Mouse (Mus musculus): ENCODE measurements around the gene Atxn2.
"Not testable (repeated sequence)": the region's sequence is repeated elsewhere in the genome, so short reads cannot be mapped to it uniquely, and the experiment has no call there.

The Atxn2 gene

DNA sequence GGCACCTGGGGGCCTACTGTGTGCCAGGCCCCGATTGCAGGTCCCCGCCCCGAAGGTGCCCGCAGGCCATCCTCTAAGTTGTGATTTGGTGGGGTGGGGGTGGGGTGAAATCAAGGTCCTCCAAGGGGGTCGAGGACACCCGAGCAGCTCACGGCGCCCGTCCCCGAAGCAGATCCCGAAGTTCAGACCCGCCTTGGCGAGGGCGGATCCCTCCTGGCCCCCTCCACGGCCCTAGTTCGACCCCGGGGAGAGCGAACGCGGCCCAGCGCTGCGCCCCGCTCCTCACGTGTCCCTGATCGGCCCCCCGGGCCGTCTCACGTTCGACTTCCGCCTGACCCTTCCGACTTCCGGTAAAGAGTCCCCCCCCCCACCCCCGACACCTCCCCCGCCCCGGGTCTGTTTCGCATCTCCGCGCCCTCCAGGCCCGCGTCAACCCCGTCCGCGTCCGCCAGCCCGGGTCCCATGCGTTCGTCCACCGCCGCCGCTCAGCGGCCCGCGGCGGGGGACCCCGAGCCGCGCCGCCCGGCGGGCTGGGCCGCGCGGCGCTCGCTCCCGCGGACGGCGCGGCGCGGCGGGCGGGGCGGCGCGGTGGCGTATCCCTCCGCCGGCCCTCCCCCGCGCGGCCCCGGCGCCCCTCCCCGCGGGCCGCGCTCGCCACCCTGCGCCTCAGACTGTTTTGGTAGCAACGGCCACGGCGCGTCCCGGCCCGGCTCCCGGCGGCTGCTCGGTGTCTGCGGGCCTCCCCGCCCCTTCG is at the start of gene Atxn2:
Gene Atxn2, plus strand, starts transcription at position 164 of the 754 bp plus-strand sequence.
- peak; percentile 90 for DNase-seq (ENCODE audit: extremely low spot score)

DNA sequence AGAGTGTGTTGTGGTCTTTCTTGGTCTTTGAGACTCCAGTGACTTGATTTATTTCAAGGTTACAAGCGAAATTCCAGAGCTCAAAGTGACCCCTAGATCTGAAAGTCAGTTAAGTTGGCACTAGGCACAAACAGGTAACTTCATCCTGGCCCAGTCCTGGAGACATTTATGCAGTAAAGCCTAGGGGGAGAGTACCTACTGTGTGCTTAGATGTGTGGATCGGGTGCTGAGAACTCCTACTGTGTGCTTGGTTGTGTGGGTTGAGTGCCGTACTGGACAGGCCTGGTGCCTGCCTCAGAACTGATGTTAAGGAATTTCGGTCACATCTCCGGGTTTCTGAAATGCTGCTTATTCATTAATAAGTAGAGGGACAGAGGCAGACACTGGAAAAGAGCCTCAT is 49.6 kb upstream of the Atxn2 start:
- no peak for DNase-seq (ENCODE audit: extremely low spot score)

DNA sequence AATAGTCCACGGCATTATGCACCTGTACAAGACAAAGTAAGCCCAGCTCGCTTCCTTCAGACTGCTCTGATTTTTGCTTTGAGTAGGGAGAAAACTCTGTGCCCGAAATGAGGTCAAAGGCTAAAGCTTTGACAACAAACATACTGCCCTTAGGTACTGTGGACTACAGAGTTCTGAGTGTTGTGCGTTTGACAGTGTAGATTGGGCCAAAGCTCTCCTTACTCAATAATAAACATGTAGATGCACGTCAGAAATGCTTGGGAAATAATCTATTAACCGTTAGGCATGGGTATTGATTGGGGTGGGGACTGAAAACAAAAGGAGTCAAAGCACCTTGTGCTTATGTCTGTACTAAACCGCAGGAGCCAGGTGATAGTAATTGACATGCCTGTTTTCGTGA is 47.7 kb upstream of the Atxn2 start:
- no peak for DNase-seq (ENCODE audit: extremely low spot score)

DNA sequence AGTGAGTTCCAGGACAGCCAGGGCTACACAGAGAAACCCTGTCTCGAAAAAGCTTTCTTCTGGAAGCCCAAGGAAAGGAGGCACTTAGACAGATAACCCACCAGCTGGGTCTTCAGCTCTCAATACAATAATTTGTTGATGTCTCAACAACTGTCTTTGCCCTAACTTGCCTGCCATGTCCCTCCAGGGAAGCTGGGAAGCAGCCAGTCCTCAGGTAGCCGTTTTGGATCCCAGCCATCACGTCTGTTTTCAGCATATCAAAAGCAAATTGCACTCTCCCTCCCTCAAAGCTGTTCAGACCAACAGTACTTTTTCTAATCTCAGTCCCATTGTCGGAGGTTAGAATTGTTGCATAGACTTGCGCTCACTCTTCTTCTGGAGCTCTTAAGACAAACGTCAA is 47.1 kb upstream of the Atxn2 start:
- DNase-seq (ENCODE audit: extremely low spot score): no peak

DNA sequence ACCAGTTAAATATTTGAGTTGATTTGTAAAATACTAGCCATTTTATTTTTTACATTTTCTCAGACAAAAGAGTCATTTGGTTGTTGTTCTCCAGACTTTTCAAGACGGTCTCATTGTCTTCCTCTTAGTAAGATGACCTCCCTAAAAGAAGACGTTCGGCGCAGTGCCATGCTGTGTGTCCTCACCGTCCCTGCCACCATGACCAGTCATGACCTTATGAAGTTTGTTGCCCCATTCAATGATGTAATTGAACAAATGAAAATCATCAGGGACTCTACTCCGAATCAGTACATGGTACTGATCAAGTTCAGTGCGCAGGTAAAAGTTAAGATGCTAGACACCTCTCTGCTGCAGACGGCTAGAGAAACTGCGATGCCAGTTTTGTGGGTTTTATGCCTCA is 46.2 kb upstream of the Atxn2 start:
- DNase-seq (ENCODE audit: extremely low spot score): no peak

DNA sequence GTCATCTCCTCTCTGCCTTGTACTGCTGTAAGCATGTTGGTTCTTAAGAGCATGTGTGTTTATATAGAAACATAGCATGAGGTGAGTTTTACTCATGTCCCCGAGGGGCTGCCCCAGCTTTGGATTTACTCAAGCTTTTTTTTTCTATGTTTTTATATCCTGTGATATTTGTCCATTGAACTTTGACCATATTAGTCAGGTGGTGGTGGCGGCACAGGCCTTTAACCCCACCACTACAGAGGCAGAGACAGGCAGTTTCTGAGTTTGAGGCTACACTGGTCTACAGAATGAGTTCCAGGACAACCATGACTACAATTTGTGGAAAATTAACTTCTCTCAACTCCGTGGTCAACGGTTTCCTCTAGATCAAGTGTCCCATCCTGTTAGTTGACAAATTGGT is 44.1 kb upstream of the Atxn2 start:
- no peak for DNase-seq (ENCODE audit: extremely low spot score)

DNA sequence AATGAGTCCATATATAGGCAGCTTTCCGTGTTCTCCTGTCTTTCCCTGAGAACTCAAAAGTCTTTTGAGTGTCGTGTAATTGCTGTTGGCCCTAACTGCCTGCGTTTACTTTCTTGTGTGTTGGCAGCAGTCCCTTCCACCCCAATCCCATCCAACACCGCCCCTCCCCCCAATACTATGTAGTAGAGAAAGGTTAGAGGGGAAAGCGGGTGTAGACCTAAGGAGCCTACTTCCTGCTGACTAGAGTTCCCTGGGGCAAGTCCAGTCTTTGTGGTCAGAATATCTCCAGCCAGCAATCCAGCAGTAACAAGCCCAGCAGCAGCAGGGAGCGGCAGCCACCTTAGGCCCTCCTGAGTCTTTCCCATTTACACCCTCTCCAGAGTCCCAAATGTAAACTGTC is 42.7 kb upstream of the Atxn2 start:
- DNase-seq (ENCODE audit: extremely low spot score): no peak

DNA sequence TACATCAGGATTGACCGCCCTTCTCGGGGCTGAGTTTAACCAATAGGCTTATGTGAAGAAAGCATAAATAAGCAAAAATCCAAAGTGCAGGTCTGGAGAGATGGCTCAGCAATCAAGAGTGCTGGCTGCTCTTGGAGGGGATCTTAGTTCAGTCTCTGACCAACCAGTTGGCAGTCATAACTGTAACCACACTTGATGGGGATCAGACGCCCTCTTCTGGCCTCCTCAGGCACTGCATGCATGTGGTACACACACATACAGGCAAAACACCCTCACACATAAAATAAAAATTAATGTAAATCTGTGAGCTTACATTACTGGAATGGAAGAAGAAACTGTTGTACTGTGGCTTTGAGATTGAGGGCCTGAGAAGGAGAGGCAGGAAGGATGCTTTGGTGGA is 40.7 kb upstream of the Atxn2 start:
- peak; percentile 8 for DNase-seq (ENCODE audit: extremely low spot score)

DNA sequence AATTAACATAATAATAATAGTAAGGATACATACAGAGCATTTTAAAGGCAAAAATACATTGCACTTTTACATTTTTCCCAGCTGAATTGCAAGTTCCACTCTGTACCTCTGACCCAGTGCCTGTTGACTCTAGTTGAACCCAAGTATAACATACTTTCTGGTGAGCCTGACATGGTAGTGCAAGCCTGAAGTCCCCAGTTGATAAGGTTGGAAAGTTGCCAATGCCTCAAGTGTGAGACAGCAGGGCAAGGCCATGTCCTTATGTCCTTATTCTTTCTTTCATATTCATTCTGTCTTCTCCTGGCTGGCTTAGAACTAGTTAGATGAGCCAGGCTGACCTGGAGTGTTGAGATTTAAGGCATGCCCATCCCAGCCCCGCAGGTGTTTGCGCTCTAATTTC is 28.9 kb upstream of the Atxn2 start:
- DNase-seq (ENCODE audit: extremely low spot score): no peak

DNA sequence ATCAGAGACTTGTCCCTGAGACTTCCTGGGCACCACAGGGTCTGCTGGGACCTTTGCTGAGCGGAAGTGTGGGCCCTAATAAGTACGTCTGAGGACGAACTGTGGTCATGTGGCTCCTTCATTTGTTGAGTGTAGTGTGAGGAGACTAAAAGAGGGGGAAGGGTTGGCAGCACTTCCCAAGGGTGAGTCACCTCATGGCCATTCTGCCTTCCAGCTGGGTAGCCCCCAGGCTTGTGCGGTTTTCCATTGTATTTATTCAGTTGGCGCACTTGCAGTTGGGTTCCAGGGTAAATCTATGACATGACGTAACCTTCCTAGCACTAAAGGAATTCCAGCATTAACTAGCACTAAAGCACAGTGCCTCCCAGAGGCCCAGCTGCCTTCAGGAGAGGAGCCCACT is 25.6 kb upstream of the Atxn2 start:
- DNase-seq (ENCODE audit: extremely low spot score): no peak

DNA sequence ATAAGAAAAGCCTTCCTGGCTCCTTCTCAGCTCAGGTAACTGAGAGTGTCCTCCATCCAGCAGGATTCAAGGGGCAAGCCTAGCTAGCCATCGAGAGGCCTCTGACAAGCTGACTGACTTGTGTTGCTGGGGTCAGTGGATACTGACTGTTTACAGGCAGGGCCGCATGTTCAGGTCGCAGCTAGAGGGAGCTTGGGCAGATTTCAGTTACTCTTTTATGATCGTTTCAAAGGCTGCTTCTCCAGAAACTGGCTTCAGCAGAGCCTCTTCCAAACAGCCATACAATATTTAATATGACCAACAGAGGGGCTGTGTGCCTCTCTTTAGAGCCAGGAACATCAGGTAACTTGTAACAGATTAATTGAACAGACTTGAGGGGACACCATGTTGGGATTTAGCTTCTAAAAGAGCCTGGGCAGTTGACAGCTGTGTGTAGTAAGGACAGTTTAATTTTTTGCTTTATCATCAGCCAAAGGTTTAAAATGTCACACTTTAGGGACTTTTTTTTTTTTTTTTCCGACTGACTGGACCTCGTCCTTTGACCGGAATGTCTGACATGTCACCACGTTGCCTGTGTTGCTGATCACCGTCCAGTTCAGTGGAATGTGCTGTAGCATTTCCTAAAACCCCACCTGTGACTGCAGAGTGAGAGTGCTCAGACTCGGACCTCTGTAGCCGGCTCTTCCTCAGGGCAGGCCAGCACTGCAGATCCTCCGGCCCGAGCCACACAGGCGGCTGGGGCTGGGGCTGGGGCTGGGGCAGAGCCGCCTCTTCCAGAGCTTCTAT is 24.8 kb upstream of the Atxn2 start:
- no peak for DNase-seq (ENCODE audit: extremely low spot score)

DNA sequence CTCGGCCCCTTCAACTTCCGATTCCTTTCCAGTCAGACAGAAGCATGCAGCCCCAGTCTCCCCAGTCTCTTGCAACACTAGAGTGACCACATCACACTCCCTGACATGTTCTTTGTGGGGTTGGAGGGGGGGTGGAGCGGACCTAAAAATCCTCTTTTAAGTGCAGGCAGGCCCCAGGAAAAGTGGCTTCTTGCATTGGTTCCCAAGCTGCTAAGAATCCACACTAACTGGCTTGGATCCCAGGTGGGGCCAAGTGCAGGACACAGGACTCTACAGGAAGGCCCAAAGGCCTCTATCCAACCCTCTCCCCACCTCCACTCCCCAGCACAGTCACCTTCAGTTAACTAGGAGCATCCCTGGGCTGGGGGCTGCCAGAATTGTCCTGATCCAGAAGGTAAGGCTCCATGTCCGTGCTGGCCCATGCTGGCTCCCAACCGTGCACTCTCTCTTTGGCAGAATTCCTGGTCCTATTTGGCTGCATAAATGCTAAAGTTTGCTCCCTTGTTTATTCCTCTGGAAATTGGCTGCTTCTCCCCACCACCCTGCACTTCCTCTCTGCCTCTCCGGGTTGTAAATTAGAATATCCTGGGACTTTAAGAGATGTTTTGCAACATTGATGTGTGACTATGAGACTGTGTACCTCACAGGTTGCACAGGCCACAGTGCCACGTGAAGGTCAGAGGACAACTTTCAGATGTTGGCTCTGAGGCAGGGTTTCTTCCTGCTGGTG is 20.5 kb upstream of the Atxn2 start:
- DNase-seq (ENCODE audit: extremely low spot score): no peak

DNA sequence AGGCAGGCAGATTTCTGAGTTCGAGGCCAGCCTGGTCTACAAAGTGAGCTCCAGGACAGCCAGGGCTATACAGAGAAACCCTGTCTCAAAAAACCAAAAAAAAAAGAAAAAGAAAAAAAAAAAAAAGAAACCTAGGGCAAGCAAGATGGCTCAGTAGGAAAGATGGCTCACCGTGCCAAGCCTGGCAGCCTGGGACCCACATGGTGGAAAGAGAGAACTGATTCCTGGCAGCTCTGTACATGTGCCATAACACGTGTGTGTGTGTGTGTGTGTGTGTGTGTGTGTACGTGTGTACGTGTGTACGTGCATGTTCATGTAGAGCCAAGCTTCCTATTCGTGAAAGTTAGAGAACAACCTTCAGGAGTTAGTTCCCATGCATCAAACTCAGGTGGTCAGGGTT is 19.7 kb upstream of the Atxn2 start:
- not testable (repeated sequence) for DNase-seq (ENCODE audit: extremely low spot score)

DNA sequence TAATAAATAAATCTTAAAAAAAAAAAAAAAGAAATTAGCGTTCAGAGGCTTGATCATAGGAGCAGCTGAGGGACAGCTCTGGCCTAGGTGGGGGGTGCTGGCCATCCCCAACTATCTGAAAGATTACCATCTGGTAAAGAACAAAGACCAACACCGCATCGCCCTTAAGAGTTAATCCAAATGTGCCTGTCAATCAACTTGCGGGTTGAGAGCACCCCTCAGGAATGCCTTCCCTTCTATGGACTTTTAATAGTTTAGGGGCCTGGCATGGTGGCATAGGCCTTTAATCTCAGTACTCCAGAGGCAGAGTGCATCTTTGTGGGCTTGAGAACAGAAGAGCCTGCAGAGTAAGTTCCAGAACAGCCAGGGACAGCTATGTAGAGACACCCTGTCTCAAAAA is 18.2 kb upstream of the Atxn2 start:
- DNase-seq (ENCODE audit: extremely low spot score): no peak

DNA sequence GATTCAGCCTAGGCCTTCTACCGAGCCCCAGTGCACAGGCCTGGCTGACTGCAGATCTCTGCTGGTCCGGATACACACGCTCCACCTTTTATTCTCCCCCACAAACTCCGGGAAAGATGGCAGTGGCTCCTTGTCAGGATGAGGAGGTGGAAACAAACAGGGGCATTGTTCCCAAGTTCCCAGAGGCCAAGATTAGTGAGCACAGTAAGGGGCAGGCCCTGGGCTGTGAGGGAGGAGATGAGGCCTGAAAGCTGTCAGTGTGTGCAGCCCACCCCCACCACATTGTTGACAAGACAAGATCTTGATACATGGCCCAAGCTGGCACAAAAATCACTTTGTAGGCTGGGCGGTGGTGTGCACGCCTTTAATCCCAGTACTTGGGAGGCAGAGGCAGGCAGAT is 14.4 kb upstream of the Atxn2 start:
- no peak for DNase-seq (ENCODE audit: extremely low spot score)

DNA sequence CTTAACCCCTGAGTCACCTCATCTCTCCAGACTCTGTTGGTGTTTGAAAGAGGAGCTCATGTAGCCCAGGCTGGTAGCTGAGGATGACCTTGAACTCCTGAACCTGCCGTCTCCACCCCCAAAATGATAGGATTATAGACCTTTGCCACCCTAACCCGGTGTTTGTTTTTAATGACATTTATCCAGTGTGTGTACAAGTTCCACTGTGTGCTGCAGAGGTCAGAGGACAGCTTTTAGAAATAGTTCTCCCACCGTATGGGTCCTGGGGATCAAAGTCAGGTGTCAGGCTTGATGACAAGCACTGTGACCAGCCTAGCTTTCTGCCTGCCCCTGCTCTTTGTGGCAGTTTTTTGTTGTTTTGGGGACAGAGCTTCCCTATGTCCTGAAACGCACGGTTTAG is 11.2 kb upstream of the Atxn2 start:
- DNase-seq (ENCODE audit: extremely low spot score): no peak

DNA sequence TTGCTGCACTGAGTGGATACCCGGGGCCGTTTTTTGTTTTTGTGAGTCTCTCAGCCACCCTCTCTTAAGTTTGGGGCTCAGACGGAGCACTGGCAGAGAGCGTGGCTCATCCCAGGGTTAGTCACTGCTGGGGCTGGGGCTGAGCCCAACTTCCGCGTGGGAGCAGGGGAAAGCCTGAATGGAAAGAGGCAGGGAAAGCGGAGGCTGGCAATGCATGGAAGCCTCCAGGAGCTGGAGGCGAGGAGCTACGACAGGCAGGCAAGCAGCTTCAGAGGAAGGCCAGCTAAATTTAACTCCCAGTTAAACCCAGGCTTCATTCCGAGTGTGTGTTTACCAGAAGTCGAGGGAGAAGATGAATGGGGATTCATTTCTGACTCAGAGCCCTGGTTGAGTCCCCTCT is 10.6 kb upstream of the Atxn2 start:
- no peak for DNase-seq (ENCODE audit: extremely low spot score)

DNA sequence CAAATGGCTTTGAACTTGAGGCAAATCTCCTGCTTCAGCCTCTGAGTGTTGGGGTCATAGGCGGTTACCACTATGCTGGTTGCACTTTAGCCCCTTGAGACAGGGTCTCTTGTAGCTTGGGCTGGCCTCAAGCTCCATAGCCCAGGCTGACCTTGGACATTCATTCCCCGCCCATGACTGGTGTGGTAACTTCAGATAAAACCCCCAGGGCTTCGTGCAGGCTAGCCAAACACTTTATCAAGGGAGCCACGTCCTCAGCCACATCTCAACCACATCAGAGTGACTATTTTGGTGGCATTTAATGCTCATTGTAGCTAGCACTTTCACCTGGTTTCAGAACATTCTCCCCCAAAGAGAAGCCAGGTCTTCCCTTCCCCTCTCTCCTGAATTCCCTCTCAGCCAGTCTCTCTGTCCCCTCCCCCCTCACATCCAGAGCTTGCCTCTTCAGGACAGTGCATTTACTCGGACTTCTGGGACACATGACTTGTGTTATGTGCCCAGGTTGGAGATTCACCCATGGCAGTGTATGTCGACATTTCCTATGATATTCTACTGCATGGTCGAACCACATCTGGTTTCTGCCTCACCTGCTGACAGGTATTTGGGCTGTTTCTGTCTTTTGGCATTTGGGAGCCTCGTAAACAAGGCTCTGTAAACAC is 9.9 kb upstream of the Atxn2 start:
- no peak for DNase-seq (ENCODE audit: extremely low spot score)

DNA sequence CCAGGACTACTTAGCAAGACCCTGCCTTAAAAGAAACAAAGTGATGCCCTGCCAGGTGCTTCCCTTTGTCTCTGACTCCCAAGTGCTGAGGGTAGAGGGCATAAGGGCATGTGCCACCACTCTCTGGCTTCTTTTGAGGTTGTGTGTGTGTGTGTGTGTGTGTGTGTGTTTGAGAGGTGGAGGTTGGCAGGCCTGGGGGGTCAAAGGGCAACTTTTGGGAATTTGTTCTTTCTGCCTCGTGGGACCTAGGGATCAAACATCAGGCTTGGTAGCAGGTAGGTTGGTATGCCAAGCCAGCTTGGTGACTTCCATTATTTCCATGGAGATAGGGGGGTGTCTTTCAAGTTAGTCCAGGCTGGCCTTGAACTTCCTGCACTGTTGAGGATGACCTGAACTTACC is 7.8 kb upstream of the Atxn2 start:
- DNase-seq (ENCODE audit: extremely low spot score): no peak

DNA sequence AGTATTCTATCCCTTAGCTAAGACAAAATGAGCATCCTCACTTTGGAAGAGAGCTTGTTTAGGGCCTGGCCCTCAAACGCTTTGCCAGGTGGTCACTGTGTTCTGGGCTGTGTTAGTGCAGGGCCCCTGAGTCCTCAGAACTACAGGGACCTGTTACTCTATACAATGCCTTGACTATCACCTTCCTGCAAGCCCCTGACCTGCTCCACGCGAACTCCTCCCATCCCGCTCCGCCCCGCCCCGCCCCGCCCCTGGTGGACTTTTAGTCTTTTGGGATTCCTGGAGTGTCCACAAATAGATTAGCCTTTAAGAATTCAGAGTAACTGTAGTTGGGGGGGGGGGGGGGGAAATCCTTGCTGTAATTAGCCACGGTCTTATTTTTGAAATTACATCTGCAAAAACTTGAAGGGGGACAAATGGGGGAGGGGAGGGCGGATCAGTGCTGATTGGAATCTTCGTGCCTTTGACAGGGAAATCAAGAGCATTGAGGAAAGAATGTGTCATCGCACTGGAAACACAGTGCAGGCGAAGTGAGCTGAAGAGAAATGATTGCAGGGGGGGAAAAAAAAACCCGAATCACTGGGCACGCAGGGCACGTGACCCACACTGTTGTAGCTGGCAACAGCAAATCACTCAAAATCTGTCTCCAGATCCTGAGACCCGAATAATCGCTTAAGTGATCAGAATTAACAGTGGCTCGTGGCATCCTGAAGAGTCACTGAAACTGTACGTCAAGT is 6.5 kb upstream of the Atxn2 start:
- peak; percentile 41 for DNase-seq (ENCODE audit: extremely low spot score)

DNA sequence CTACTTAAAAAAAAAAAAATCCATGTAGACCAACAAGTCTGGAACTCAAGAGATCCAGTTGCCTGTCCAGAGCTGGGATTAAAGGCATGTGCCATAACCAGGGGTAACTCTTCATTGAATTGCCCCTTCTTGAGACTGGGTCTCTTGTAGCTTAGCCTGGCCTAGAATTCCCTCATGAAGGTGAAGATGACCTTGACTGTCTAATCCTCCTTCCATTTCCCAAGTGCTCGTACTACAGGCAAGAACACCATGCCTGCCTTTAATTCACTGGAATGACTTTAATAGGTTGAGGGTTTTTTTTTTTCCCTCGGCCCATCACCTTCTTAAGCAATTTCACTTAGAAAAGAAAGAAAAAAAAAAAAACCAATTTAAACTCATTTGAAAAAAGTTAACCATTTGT is 735 bp upstream of the Atxn2 start:
- DNase-seq (ENCODE audit: extremely low spot score): no peak

DNA sequence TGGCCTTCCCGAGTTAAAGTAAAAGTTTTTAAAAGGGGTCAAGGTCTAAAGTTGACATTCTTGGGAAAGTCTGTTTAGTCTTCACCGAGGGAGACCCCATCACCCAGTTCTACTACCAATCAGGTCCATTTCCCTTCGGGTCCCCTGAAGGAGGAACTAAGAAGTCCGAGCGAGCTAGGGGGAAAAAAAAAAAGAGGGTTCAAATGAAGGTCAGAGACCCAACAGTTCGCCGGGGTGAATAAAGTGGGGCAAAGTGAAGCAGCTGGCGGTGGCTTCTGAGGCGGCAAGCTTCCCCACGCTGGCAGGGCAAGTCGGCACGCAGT is 325 bp upstream of the Atxn2 start:
- no peak for DNase-seq (ENCODE audit: extremely low spot score)

Data from embryo, embryonic 9.5 days (tissue).